Mouse (Mus musculus) neural tube, embryonic 10.5 days (tissue): ENCODE results near the gene Gna14.

ENCODE experiments used
- DNase-seq: peaks from one replicate; pipeline ENCODE4 v3.0.0-alpha.2; 2017; ENCODE audit warnings: low spot score; ENCODE audit errors: extremely low spot score

Gene Gna14

GRCm38 (mm10) chr19:16435531-16436231 is at the start of gene Gna14:
Gene Gna14, plus strand, starts transcription at chr19:16435762.
- DNase-seq: peak; percentile 83

GRCm38 (mm10) chr19:16386514-16386913 is 49.0 kb upstream of the Gna14 start:
- no peak for DNase-seq

GRCm38 (mm10) chr19:16390192-16390795 is 45.3 kb upstream of the Gna14 start:
- DNase-seq: no peak

- no peak for DNase-seq
Measured at GRCm38 (mm10) chr19:16394381-16394780, 41.2 kb upstream of the Gna14 start.

GRCm38 (mm10) chr19:16403101-16403500 is 32.5 kb upstream of the Gna14 start:
- DNase-seq: no peak

- no peak for DNase-seq
Measured at GRCm38 (mm10) chr19:16407727-16408126, 27.8 kb upstream of the Gna14 start.

- no peak for DNase-seq
Measured at GRCm38 (mm10) chr19:16411302-16411701, 24.3 kb upstream of the Gna14 start.

- no peak for DNase-seq
Measured at GRCm38 (mm10) chr19:16418086-16418663, 17.4 kb upstream of the Gna14 start.

- DNase-seq: no peak
Measured at GRCm38 (mm10) chr19:16425596-16425995, 10.0 kb upstream of the Gna14 start.

- DNase-seq: no peak
Measured at GRCm38 (mm10) chr19:16431368-16431767, 4.2 kb upstream of the Gna14 start.

GRCm38 (mm10) chr19:16434879-16435278 is 683 bp upstream of the Gna14 start:
- DNase-seq: no peak

- DNase-seq: peak; percentile 60
Measured at GRCm38 (mm10) chr19:16436335-16437169, 990 bp downstream of the Gna14 start.

- DNase-seq: no peak
Measured at GRCm38 (mm10) chr19:16437170-16437483, 1.6 kb downstream of the Gna14 start.

GRCm38 (mm10) chr19:16437906-16438305 is 2.3 kb downstream of the Gna14 start:
- DNase-seq: peak; percentile 15

- peak; percentile 31 for DNase-seq
Measured at GRCm38 (mm10) chr19:16439278-16439677, 3.7 kb downstream of the Gna14 start.

GRCm38 (mm10) chr19:16439834-16440233 is 4.3 kb downstream of the Gna14 start:
- DNase-seq: peak; percentile 32

GRCm38 (mm10) chr19:16441329-16441728 is 5.8 kb downstream of the Gna14 start:
- DNase-seq: no peak

GRCm38 (mm10) chr19:16443335-16443734 is 7.8 kb downstream of the Gna14 start:
- no peak for DNase-seq

GRCm38 (mm10) chr19:16446612-16447011 is 11.1 kb downstream of the Gna14 start:
- no peak for DNase-seq

- DNase-seq: no peak
Measured at GRCm38 (mm10) chr19:16447832-16448621, 12.5 kb downstream of the Gna14 start.

- no peak for DNase-seq
Measured at GRCm38 (mm10) chr19:16448796-16449195, 13.2 kb downstream of the Gna14 start.
